Mouse (Mus musculus) midbrain, embryonic 12.5 days (tissue): Measurements from ENCODE around the gene Mybl2. TPM values are rescaled to one million over a fixed set of nuclear protein-coding genes. Genes with fewer than 3 reads are reported as not detected.

Experiments
- ATAC-seq: fragments of 200-750 bp; cut with Nextera tagmentation; 2 replicates; pipeline ENCODE4 v1.8.0; 2017; ENCODE audit warnings: low read depth, moderate TSS enrichment, moderate library complexity; ENCODE audit not compliant: low FRiP score
- H3K27ac ChIP-seq: fragments of 300-500 bp; sonication (generic); replicated peaks from 2 replicates; pipeline ENCODE4 v1.5.1; 2016; ENCODE audit warnings: mild to moderate bottlenecking
- H3K27me3 ChIP-seq: fragments of 300-500 bp; sonication (generic); 2 replicates; pipeline ENCODE4 v1.6.1; 2016; ENCODE audit warnings: mild to moderate bottlenecking
- H3K36me3 ChIP-seq: fragments of 300-500 bp; sonication (generic); 2 replicates; pipeline ENCODE4 v1.6.1; 2016
- H3K4me1 ChIP-seq: fragments of 300-500 bp; sonication (generic); 2 replicates; pipeline ENCODE4 v1.6.1; 2016
- H3K4me2 ChIP-seq: fragments of 300-500 bp; sonication (generic); replicated peaks from 2 replicates; pipeline ENCODE4 v1.6.1; 2016; ENCODE audit warnings: mild to moderate bottlenecking, moderate library complexity
- H3K4me3 ChIP-seq: fragments of 300-500 bp; sonication (generic); 2 replicates; pipeline ENCODE4 v1.5.1; 2016; ENCODE audit warnings: mild to moderate bottlenecking
- H3K9ac ChIP-seq: fragments of 300-500 bp; sonication (generic); replicated peaks from 2 replicates; pipeline ENCODE4 v1.6.1; 2016; ENCODE audit warnings: mild to moderate bottlenecking, moderate library complexity
- H3K9me3 ChIP-seq: fragments of 300-500 bp; sonication (generic); 2 replicates; pipeline ENCODE4 v1.6.1; 2016; ENCODE audit warnings: mild to moderate bottlenecking
- WGBS: fragments of 180-500 bp; shearing (Covaris S2); methylation state at CpG from one replicate; pipeline ENCODE4 v1.1.7; 2016; 5-methylcytosine and 5-hydroxymethylcytosine counted together
- polyA plus RNA-seq: library from polyadenylated mRNA; unstranded; fragments of >200 nt; fragmentation: Nextera tagmentation; extraction: Ambion mirVana; gene quantifications from 2 replicates; pipeline ENCODE4 v1.2.1, GENCODE M21; 2016

Mybl2 gene
- polyA plus RNA-seq, 1 experiment from 2014 or later = 35.7 TPM

GRCm38 (mm10) chr2:163100551-163100950 is 46.1 kb downstream of the Mybl2 start:
- Histone ChIP-seq H3K27me3 (peaks cover 23% of the 10 kb centered on the region), H3K4me3 (no peak overlapping the region), H3K9ac (no peak overlapping the region), H3K9me3 (no peaks in the 10 kb centered on the region), H3K4me2 (no peak overlapping the region), H3K4me1 (peaks cover 12% of the 10 kb centered on the region), H3K36me3 (no peaks in the 10 kb centered on the region), H3K27ac (no peak overlapping the region)
- no peak for ATAC-seq
- WGBS = 77% methylated on average over 5 of the region's 5 CpGs

- peak; percentile 57 for ATAC-seq
- Histone ChIP-seq H3K36me3 (no peaks in the 10 kb centered on the region), H3K4me1 (peaks cover 12% of the 10 kb centered on the region), H3K27me3 (peaks cover 23% of the 10 kb centered on the region), H3K9me3 (no peaks in the 10 kb centered on the region), H3K9ac (no peak overlapping the region), H3K4me2 (no peak overlapping the region), H3K4me3 (no peak overlapping the region), H3K27ac (no peak overlapping the region; the same call in 1 of the 2 replicates)
- WGBS = 8% methylated on average over 10 of the region's 10 CpGs
Observed at GRCm38 (mm10) chr2:163101646-163102203, 47.2 kb downstream of the Mybl2 start.

DNA sequence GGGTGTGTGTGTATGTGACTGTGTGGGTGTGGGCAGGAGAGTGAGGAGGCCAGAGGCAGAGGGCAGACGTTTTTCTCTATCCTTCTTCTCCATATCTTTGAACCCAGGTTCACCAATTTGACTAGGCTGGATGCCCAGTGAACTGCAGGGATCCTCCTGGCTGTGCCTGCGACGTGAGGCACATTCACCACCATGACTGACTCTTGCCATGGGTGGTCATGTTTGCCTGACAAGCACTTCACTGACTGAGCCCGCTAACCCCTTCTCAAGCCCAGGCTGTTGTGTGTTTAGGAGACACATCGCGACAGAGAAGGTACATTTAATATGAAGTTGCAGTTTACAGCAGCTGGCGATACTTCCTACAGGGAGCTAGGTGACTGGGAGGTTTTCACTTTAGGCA is 47.7 kb downstream of the Mybl2 start:
- H3K9ac ChIP-seq = no peak overlapping the region
- H3K4me1 ChIP-seq = peaks cover 12% of the 10 kb centered on the region
- no peaks in the 10 kb centered on the region for H3K36me3 ChIP-seq
- H3K4me2 ChIP-seq = no peak overlapping the region
- WGBS = 65% methylated on average over 7 of the region's 7 CpGs
- H3K27me3 ChIP-seq = peaks cover 23% of the 10 kb centered on the region
- peak; percentile 31; the same call in 1 of the 2 replicates for ATAC-seq
- H3K9me3 ChIP-seq = no peaks in the 10 kb centered on the region
- H3K27ac ChIP-seq = no peak overlapping the region; the same call in 1 of the 2 replicates
- H3K4me3 ChIP-seq = no peak overlapping the region

GRCm38 (mm10) chr2:163102900-163103653 is 48.6 kb downstream of the Mybl2 start:
- Histone ChIP-seq H3K36me3 (no peaks in the 10 kb centered on the region), H3K27ac (no peak overlapping the region), H3K4me3 (no peak overlapping the region), H3K9me3 (no peaks in the 10 kb centered on the region), H3K4me1 (peaks cover 14% of the 10 kb centered on the region), H3K4me2 (no peak overlapping the region), H3K9ac (no peak overlapping the region), H3K27me3 (peaks cover 23% of the 10 kb centered on the region)
- WGBS = 70% methylated on average over 18 of the region's 18 CpGs
- ATAC-seq = no peak

DNA sequence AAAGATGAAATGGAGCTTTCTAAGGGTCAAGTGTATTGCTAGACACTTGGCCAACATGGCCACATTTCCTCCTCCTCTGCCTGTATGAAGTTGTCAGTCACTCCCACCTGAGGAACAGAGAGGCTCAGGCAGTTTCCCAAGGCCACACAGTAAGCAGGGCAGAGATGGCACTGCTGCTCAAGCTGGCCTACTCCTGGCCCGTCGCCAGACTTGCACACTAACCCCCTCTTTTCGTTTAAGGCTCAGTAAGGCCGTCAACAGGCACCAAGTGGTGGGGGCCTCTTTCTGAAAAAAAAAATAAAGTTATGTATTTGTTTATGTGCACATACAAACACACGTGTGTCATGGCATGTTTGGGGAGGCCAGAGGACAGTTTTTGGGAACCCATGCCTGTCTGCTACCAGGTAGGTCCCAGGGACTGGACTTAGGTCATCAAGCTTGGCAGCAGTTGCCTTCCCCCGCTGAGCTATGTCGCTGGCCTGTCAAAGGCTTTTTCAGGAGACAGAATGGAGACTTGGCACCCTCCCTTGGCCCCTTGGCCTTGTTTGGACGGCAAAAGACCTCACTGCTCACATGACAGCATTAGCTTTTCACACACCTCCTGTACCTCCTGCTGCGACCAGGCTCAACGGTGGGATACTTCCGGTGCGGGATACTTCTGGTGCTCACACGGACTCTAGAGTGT is 49.7 kb downstream of the Mybl2 start:
- Histone ChIP-seq H3K4me1 (peaks cover 20% of the 10 kb centered on the region), H3K36me3 (no peaks in the 10 kb centered on the region), H3K27ac (no peak overlapping the region), H3K9ac (no peak overlapping the region), H3K4me3 (no peak overlapping the region), H3K27me3 (peaks cover 18% of the 10 kb centered on the region; the same call in 1 of the 2 replicates), H3K4me2 (no peak overlapping the region), H3K9me3 (no peaks in the 10 kb centered on the region)
- WGBS = 82% methylated on average over 13 of the region's 13 CpGs
- no peak for ATAC-seq

DNA sequence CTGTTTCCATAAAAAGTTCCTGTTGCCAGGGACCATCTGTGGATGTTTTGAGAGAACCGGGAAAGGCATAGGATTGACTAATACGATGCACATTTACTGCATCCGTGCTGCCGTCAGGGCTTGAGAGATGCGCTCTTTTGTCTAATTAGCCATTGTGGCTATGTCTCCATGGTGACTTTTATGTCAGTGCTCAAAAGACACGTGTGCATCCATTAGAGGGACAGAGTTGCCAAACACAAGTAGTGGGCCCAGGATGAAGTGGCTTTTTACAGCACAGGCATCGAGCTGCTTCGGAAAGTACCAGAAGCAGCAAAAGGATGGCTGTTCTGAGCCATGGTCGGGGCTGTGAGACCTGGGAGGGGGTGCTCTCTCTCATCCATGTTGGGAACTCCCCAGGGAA is 53.9 kb downstream of the Mybl2 start:
- H3K9ac ChIP-seq = no peak overlapping the region
- no peak overlapping the region for H3K4me3 ChIP-seq
- no peaks in the 10 kb centered on the region for H3K36me3 ChIP-seq
- H3K9me3 ChIP-seq = no peaks in the 10 kb centered on the region
- 0 out of 2 replicates have a peak, but pooled peaks cover 4% of the 10 kb centered on the region for H3K27me3 ChIP-seq
- H3K4me1 ChIP-seq = peaks cover 31% of the 10 kb centered on the region
- ATAC-seq = no peak
- no peak overlapping the region for H3K27ac ChIP-seq
- 37% methylated on average over 9 of the region's 9 CpGs for WGBS
- H3K4me2 ChIP-seq = no peak overlapping the region

DNA sequence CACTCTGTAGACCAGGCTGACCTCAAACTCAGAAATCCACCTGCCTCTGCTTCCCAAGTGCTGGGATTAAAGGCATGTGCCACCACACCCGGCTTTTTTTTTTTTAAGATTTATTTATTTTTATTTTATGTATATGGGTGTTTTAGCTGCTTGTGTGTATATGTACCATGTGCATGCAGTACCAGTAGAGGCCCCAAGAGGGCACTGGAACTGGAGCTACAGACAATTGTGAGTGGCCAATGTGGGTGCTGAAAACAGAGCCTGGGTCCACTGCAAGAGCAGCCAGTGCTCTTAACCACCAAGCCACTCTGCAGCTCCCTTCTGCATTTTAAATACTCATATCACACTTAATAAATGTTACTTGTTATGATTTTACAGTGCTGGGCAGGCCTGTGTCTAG is 56.2 kb downstream of the Mybl2 start:
- H3K9ac ChIP-seq = no peak overlapping the region
- 100% methylated on average over 1 of the region's 1 CpGs for WGBS
- H3K27ac ChIP-seq = peak overlapping the region; percentile 73; the same call in 1 of the 2 replicates

GRCm38 (mm10) chr2:163111413-163112201 is 57.1 kb downstream of the Mybl2 start:
- H3K36me3 ChIP-seq = no peaks in the 10 kb centered on the region
- H3K27me3 ChIP-seq = no peaks in the 10 kb centered on the region
- H3K4me1 ChIP-seq = peaks cover 28% of the 10 kb centered on the region
- peak overlapping the region; percentile 73 for H3K27ac ChIP-seq
- peak; percentile 55 for ATAC-seq
- no peaks in the 10 kb centered on the region for H3K9me3 ChIP-seq
- WGBS = 24% methylated on average over 16 of the region's 16 CpGs
- H3K4me3 ChIP-seq = no peak overlapping the region
- peak overlapping the region; percentile 20; the same call in 1 of the 2 replicates for H3K9ac ChIP-seq
- H3K4me2 ChIP-seq = peak overlapping the region; percentile 32

More for the DNA sequence above, 56.2 kb downstream of the Mybl2 start:
- H3K4me3 ChIP-seq = no peak overlapping the region
- H3K4me2 ChIP-seq = no peak overlapping the region
- no peaks in the 10 kb centered on the region for H3K27me3 ChIP-seq
- H3K4me1 ChIP-seq = peaks cover 28% of the 10 kb centered on the region
- H3K9me3 ChIP-seq = no peaks in the 10 kb centered on the region
- no peak for ATAC-seq
- H3K36me3 ChIP-seq = no peaks in the 10 kb centered on the region

- H3K4me2 ChIP-seq = no peak overlapping the region
- H3K36me3 ChIP-seq = no peaks in the 10 kb centered on the region
- no peak overlapping the region for H3K27ac ChIP-seq
- 63% methylated on average over 15 of the region's 15 CpGs for WGBS
- H3K27me3 ChIP-seq = peaks cover 18% of the 10 kb centered on the region
- no peak overlapping the region for H3K9ac ChIP-seq
- peaks cover 18% of the 10 kb centered on the region for H3K4me1 ChIP-seq
- H3K9me3 ChIP-seq = no peaks in the 10 kb centered on the region
- no peak for ATAC-seq
- no peak overlapping the region for H3K4me3 ChIP-seq
Observed at GRCm38 (mm10) chr2:163120626-163121352, 66.3 kb downstream of the Mybl2 start.

- no peak overlapping the region for H3K9ac ChIP-seq
- peaks cover 18% of the 10 kb centered on the region for H3K4me1 ChIP-seq
- ATAC-seq = no peak
- H3K36me3 ChIP-seq = no peaks in the 10 kb centered on the region
- no peak overlapping the region for H3K4me2 ChIP-seq
- no peak overlapping the region for H3K4me3 ChIP-seq
- 90% methylated on average over 3 of the region's 3 CpGs for WGBS
- no peaks in the 10 kb centered on the region for H3K9me3 ChIP-seq
- peaks cover 18% of the 10 kb centered on the region for H3K27me3 ChIP-seq
- no peak overlapping the region for H3K27ac ChIP-seq
Observed at GRCm38 (mm10) chr2:163121353-163121660, 66.8 kb downstream of the Mybl2 start.

- Histone ChIP-seq H3K4me3 (no peak overlapping the region), H3K4me2 (peak overlapping the region; percentile 31), H3K9me3 (peaks cover under 1% of the 10 kb centered on the region; the same call in 1 of the 2 replicates), H3K27me3 (peaks cover 18% of the 10 kb centered on the region), H3K4me1 (peaks cover 18% of the 10 kb centered on the region), H3K27ac (0 out of 2 replicates have a peak overlapping the region, but pooled peaks have one; percentile 35), H3K36me3 (no peaks in the 10 kb centered on the region), H3K9ac (no peak overlapping the region)
- WGBS = 24% methylated on average over 9 of the region's 9 CpGs
- ATAC-seq = peak; percentile 87
Observed at GRCm38 (mm10) chr2:163122319-163122718, 67.8 kb downstream of the Mybl2 start.
